Mouse (Mus musculus) midbrain, embryonic 11.5 days (tissue): ENCODE results near the gene Haus7. TPM values are rescaled to one million over a fixed set of nuclear protein-coding genes. Genes with fewer than 3 reads are reported as not detected.

Experiments used
- ATAC-seq: fragments of 200-750 bp; cut with Nextera tagmentation; 2 replicates; pipeline ENCODE4 v1.8.0; 2017; ENCODE audit warnings: moderate TSS enrichment, moderate library complexity; ENCODE audit not compliant: low FRiP score
- DNase-seq: peaks from one replicate; pipeline ENCODE4 v3.0.0; 2015; ENCODE audit warnings: low spot score; ENCODE audit errors: missing footprints
- H3K27ac ChIP-seq: fragments of 300-500 bp; sonication (generic); 2 replicates; pipeline ENCODE4 v1.5.1; 2014; ENCODE audit warnings: low read depth, low read length
- H3K27me3 ChIP-seq: fragments of 300-500 bp; sonication (generic); 2 replicates; pipeline ENCODE4 v1.6.1; 2014; ENCODE audit warnings: mild to moderate bottlenecking, low read length, moderate library complexity, mixed read lengths; ENCODE audit not compliant: control insufficient read depth, insufficient read depth
- H3K36me3 ChIP-seq: fragments of 300-500 bp; sonication (generic); 2 replicates; pipeline ENCODE4 v1.6.1; 2014; ENCODE audit warnings: mild to moderate bottlenecking, low read length, moderate library complexity, mixed read lengths; ENCODE audit not compliant: control insufficient read depth, insufficient read depth
- H3K4me1 ChIP-seq: fragments of 300-500 bp; sonication (generic); 2 replicates; pipeline ENCODE4 v1.6.1; 2014; ENCODE audit warnings: low read length; ENCODE audit not compliant: control insufficient read depth, insufficient read depth
- H3K4me2 ChIP-seq: fragments of 300-500 bp; sonication (generic); 2 replicates; pipeline ENCODE4 v1.6.1; 2014; ENCODE audit warnings: mild to moderate bottlenecking, moderate library complexity
- H3K4me3 ChIP-seq: fragments of 300-500 bp; sonication (generic); 2 replicates; pipeline ENCODE4 v1.5.1; 2014; ENCODE audit warnings: low read depth, low read length
- H3K9ac ChIP-seq: fragments of 300-500 bp; sonication (generic); 2 replicates; pipeline ENCODE4 v1.6.1; 2014; ENCODE audit warnings: low read length
- H3K9me3 ChIP-seq: fragments of 300-500 bp; sonication (generic); 2 replicates; pipeline ENCODE4 v1.6.1; 2016; ENCODE audit warnings: low read length; ENCODE audit not compliant: control insufficient read depth
- WGBS: fragments of 180-500 bp; shearing (Covaris S2); extraction: QIAGEN DNeasy Blood & Tissue Kit; methylation state at CpG from one replicate; pipeline ENCODE4 v1.1.7; 2014; 5-methylcytosine and 5-hydroxymethylcytosine counted together
- polyA plus RNA-seq: library from polyadenylated mRNA; unstranded; fragments of >200 nt; fragmentation: Nextera tagmentation; extraction: Ambion mirVana; gene quantifications from 2 replicates; pipeline ENCODE4 v1.2.1, GENCODE M21; 2014

Gene Haus7
- polyA plus RNA-seq, 1 experiment from 2014 or later: 72.3 TPM

DNA sequence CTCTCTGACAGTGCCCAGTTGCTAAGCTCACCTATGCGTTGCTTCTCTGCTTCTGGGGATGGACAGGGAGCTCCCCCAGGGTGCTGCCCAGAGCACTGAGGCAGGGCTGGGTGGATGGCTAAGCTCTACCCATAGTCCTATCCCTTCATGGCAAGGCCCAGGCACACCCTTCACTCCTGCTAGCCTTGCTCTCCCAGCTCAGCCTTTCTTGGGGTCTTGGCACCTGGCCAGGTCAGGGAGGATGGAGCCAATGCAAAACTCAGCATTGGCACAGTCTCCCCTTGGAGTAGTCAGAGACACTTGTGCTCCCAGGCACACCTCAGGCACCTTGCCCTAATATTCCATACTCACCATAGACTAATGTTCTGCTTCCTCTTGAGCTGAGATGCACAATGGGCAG is 25.2 kb upstream of the Haus7 start:
- H3K4me2 ChIP-seq: no peak overlapping the region
- whole genome bisulfite sequencing: 64% methylated on average over 1 of the region's 1 CpGs
- DNase-seq: no peak
- ATAC-seq: no peak
- H3K27ac ChIP-seq: no peak overlapping the region
- no peak overlapping the region for H3K9ac ChIP-seq
- no peaks in the 10 kb centered on the region for H3K9me3 ChIP-seq
- H3K4me1 ChIP-seq: no peaks in the 10 kb centered on the region
- no peaks in the 10 kb centered on the region for H3K36me3 ChIP-seq
- H3K27me3 ChIP-seq: no peaks in the 10 kb centered on the region
- no peak overlapping the region for H3K4me3 ChIP-seq

DNA sequence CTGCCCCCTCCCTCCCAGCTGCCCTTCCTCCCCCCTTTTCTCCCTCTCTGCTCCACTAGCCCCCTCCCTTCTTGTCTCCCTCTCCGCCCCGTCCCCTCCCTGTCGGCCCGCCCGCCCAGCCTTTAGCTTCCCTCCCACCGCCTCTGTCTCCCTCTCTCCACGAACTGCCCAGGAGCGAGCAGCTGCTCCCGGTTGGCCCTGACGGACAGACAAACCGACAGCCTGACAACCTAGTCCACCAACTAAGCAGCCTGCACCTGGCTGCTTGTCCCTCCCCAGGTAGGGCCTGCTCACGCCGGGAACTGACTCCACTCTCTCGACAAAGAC is 24.6 kb upstream of the Haus7 start, which contains the start of gene Bgn:
Bgn (plus strand) TSS at position 119 of the 327 bp plus-strand sequence.
- no peaks in the 10 kb centered on the region for H3K27me3 ChIP-seq
- no peak within 1 kb of the TSS for H3K27ac ChIP-seq

DNA sequence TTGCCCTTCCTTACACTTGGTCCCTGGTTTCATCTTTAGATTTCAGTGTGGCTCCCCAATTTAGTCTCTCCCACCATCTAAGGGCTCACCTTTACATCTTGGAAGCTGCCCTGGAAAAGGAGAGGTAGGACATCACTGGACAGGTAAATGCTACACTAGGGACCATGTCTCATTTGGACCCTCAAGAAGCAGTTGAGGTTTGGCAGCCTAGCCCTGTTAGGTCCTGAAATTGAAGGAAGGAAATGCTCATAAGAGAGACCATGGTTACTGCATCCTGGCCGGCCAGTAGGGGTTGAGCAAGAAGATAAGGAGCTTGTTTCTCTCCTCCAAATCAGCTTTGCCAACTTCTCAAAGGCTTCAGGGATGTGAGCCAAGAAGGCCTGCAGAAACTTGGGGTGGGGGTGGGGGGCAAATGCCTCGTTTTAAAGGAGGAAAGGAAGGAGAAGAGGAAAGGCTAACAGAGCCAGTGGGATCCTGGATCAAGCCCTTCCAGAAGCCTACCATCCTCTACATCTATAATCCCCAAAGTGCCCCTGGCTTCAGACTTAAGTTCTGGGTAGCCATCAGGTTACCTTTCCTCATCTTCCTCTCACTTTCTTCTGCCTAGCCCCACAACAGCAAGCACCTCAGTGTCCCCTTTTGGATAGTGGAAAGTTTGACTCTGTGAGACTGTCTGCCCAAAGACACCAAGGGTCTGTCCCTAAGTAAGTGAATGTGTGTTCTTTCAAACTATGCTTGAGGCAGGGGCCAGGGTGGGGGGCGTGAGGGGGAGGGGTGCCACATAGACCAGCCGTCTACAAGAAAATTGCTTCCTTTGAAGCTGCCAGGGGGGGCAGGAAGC is 24.0 kb upstream of the Haus7 start:
- no peak overlapping the region for H3K4me2 ChIP-seq

More for the DNA sequence above, 24.6 kb upstream of the Haus7 start, which contains the start of gene Bgn:
- Histone ChIP-seq H3K4me2 (no peak within 1 kb of the TSS), H3K9me3 (no peaks in the 10 kb centered on the region), H3K9ac (no peak within 1 kb of the TSS), H3K36me3 (no peaks in the 10 kb centered on the region), H3K4me3 (no peak within 1 kb of the TSS), H3K4me1 (no peaks in the 10 kb centered on the region)
- no peak for ATAC-seq
- DNase-seq: no peak
- 29% methylated on average over 10 of the region's 14 CpGs for WGBS

DNA sequence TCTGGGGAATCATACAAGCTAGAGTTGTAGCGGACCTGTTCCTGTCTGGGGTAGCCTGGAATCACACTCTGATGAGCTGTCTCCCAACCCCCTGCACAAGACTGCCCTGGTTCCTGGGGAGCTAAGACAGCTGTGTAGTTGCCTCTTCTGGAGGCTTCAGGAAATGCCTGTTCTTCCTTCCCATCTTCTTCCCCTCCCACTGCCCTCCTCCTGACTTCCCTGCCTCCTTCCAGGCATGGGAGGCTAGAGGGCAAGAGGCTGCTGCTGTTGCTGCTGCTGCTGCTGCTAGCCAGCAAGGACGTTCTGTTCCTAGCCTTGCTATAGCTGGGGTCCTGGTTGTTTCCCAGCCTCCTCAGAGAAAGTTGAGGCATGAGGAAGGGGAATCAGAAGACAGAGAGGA is 21.5 kb upstream of the Haus7 start:
- ATAC-seq (no peak), DNase-seq (no peak)
- H3K9me3 ChIP-seq: no peaks in the 10 kb centered on the region
- H3K27me3 ChIP-seq: no peaks in the 10 kb centered on the region
- no peaks in the 10 kb centered on the region for H3K4me1 ChIP-seq
- H3K4me3 ChIP-seq: no peak overlapping the region
- no peaks in the 10 kb centered on the region for H3K36me3 ChIP-seq
- no peak overlapping the region for H3K9ac ChIP-seq
- no peak overlapping the region for H3K4me2 ChIP-seq
- H3K27ac ChIP-seq: no peak overlapping the region
- WGBS: 52% methylated on average over 2 of the region's 2 CpGs

More for the DNA sequence above, 24.0 kb upstream of the Haus7 start:
- H3K36me3 ChIP-seq: no peaks in the 10 kb centered on the region
- H3K4me3 ChIP-seq: no peak overlapping the region
- no peak overlapping the region for H3K9ac ChIP-seq
- no peaks in the 10 kb centered on the region for H3K27me3 ChIP-seq
- no peaks in the 10 kb centered on the region for H3K4me1 ChIP-seq
- DNase-seq: no peak
- no peak overlapping the region for H3K27ac ChIP-seq
- no peak for ATAC-seq
- H3K9me3 ChIP-seq: no peaks in the 10 kb centered on the region
- WGBS: 57% methylated on average over 4 of the region's 4 CpGs

DNA sequence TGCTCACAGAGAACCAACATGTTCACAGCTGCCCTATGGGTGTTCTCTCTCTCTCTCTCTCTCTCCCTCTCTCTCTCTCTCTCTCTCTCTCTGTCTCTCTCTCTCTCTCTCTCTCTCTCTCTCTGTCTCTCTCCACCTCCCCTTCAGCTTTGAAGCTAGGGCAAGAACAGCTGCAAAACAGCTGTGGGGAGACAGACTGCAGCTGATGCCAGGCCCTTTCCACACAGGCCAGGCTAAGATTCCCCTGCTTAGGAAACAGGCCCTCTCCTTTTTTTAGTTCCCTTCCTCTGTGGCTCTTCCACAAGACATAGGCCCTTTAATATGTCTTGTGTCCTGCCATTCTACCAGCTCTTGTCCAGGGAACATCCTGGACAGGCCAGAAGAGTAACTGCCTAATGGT is 20.8 kb upstream of the Haus7 start:
- no peak for ATAC-seq
- Histone ChIP-seq H3K4me2 (no peak overlapping the region), H3K27me3 (no peaks in the 10 kb centered on the region), H3K4me3 (no peak overlapping the region), H3K9ac (no peak overlapping the region), H3K36me3 (no peaks in the 10 kb centered on the region), H3K4me1 (no peaks in the 10 kb centered on the region), H3K9me3 (no peaks in the 10 kb centered on the region), H3K27ac (no peak overlapping the region)
- DNase-seq: no peak

- WGBS: 57% methylated on average over 2 of the region's 2 CpGs
- no peak for ATAC-seq
Observed at GRCm38 (mm10) chrX:73477500-73477899, 18.7 kb upstream of the Haus7 start.

GRCm38 (mm10) chrX:73476621-73477020 is 17.8 kb upstream of the Haus7 start:
- H3K4me2 ChIP-seq: no peak overlapping the region
- no peaks in the 10 kb centered on the region for H3K9me3 ChIP-seq
- WGBS: 60% methylated on average over 2 of the region's 2 CpGs
- no peak for ATAC-seq
- H3K4me1 ChIP-seq: no peaks in the 10 kb centered on the region
- H3K9ac ChIP-seq: no peak overlapping the region
- DNase-seq: no peak
- no peak overlapping the region for H3K4me3 ChIP-seq
- H3K27ac ChIP-seq: no peak overlapping the region
- no peaks in the 10 kb centered on the region for H3K36me3 ChIP-seq
- no peaks in the 10 kb centered on the region for H3K27me3 ChIP-seq

More at GRCm38 (mm10) chrX:73477500-73477899, 18.7 kb upstream of the Haus7 start:
- no peak for DNase-seq
- Histone ChIP-seq H3K4me1 (no peaks in the 10 kb centered on the region), H3K4me2 (no peak overlapping the region), H3K27ac (no peak overlapping the region), H3K9ac (no peak overlapping the region), H3K36me3 (no peaks in the 10 kb centered on the region), H3K27me3 (no peaks in the 10 kb centered on the region), H3K9me3 (no peaks in the 10 kb centered on the region), H3K4me3 (no peak overlapping the region)

DNA sequence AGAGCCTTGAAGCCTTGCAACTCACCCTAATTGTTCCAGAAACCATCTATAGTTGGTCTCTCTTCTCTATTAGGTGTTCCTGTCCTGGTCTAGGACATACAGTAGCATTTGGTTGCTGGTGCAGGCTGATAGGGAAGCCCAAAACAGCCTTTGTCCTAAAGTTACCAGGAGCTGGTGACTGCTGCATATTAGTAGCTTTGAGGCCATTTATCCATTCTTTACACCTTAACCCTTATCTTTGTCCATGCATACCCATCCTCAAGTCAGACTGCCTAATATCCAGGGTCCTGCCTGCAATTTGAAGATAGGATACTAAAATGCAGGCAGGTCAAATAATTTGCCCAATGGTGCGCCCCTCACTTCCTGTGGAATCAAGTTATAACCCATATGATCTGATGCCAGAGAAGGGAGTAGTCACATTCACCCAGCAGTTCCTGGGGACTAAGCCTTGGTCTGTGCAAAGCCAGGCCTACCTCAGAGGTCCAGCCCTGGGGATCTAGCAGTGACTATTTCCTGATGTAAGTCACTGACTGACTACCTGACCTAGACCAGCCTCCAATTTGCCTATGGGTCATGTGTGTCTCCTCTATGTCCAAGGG is 16.9 kb upstream of the Haus7 start:
- H3K4me2 ChIP-seq: no peak overlapping the region
- whole genome bisulfite sequencing: 93% methylated on average over 1 of the region's 1 CpGs

GRCm38 (mm10) chrX:73474340-73475165 is 15.7 kb upstream of the Haus7 start:
- no peaks in the 10 kb centered on the region for H3K4me1 ChIP-seq
- H3K4me2 ChIP-seq: no peak overlapping the region
- no peak overlapping the region for H3K9ac ChIP-seq
- no peaks in the 10 kb centered on the region for H3K9me3 ChIP-seq
- no peak for DNase-seq
- WGBS: 70% methylated on average over 12 of the region's 12 CpGs
- no peaks in the 10 kb centered on the region for H3K36me3 ChIP-seq
- H3K27ac ChIP-seq: no peak overlapping the region
- no peaks in the 10 kb centered on the region; the same call in 1 of the 2 replicates for H3K27me3 ChIP-seq
- H3K4me3 ChIP-seq: no peak overlapping the region
- no peak for ATAC-seq

More for the DNA sequence above, 16.9 kb upstream of the Haus7 start:
- no peaks in the 10 kb centered on the region for H3K9me3 ChIP-seq
- no peaks in the 10 kb centered on the region for H3K4me1 ChIP-seq
- H3K9ac ChIP-seq: no peak overlapping the region
- no peaks in the 10 kb centered on the region for H3K27me3 ChIP-seq
- no peak for DNase-seq
- no peak for ATAC-seq
- no peaks in the 10 kb centered on the region for H3K36me3 ChIP-seq
- H3K27ac ChIP-seq: no peak overlapping the region
- no peak overlapping the region for H3K4me3 ChIP-seq
